Mouse (Mus musculus): ENCODE measurements around the gene Cntn3. TPM values are rescaled to one million over a fixed set of nuclear protein-coding genes. Genes with fewer than 3 reads are reported as not detected.

The Cntn3 gene
- polyA plus RNA-seq, 1 experiment: not detected

GRCm38 (mm10) chr6:102565228-102565627, 7.7 kb downstream of the Cntn3 start:
- TF ChIP-seq CTCF (IDR thresholded peaks at IDR 0.05; ENCODE audit: extremely low read depth, insufficient read length, insufficient replicate concordance, low read depth, low read length) (no peak), POLR2A (IDR thresholded peaks at IDR 0.05; ENCODE audit: low read depth, low read length) (no peak)
- Histone ChIP-seq H3K27me3 (ENCODE audit: control insufficient read depth, insufficient read depth, low read length) (no peaks in the 10 kb centered on the region), H3K4me3 (ENCODE audit: low read depth, low read length) (no peak overlapping the region), H3K4me1 (ENCODE audit: control insufficient read depth, insufficient read depth, insufficient read length, low read length) (no peaks in the 10 kb centered on the region), H3K36me3 (ENCODE audit: control insufficient read depth, insufficient read depth, low read length) (no peaks in the 10 kb centered on the region), H3K27ac (ENCODE audit: insufficient read depth, low read depth, low read length) (no peak overlapping the region)
- WGBS: 95% methylated on average over 1 of the region's 1 CpGs

- TF ChIP-seq CTCF (IDR thresholded peaks at IDR 0.05; ENCODE audit: extremely low read depth, insufficient read length, insufficient replicate concordance, low read depth, low read length): no peak
- no peak for TF ChIP-seq POLR2A (IDR thresholded peaks at IDR 0.05; ENCODE audit: low read depth, low read length)
- Histone ChIP-seq H3K4me1 (ENCODE audit: control insufficient read depth, insufficient read depth, insufficient read length, low read length) (no peaks in the 10 kb centered on the region), H3K4me3 (ENCODE audit: low read depth, low read length) (peak overlapping the region; percentile 5), H3K27me3 (ENCODE audit: control insufficient read depth, insufficient read depth, low read length) (no peaks in the 10 kb centered on the region), H3K36me3 (ENCODE audit: control insufficient read depth, insufficient read depth, low read length) (no peaks in the 10 kb centered on the region), H3K27ac (ENCODE audit: insufficient read depth, low read depth, low read length) (no peak overlapping the region)
- WGBS: 3% methylated on average over 59 of the region's 63 CpGs
These were observed 8.7 kb downstream of the Cntn3 start for GRCm38 (mm10) chr6:102564011-102564731.

GRCm38 (mm10) chr6:102563431-102563830, 9.5 kb downstream of the Cntn3 start:
- 8% methylated on average over 7 of the region's 7 CpGs for WGBS
- H3K36me3 ChIP-seq (ENCODE audit: control insufficient read depth, insufficient read depth, low read length): no peaks in the 10 kb centered on the region
- no peaks in the 10 kb centered on the region for H3K4me1 ChIP-seq (ENCODE audit: control insufficient read depth, insufficient read depth, insufficient read length, low read length)
- H3K27ac ChIP-seq (ENCODE audit: insufficient read depth, low read depth, low read length): no peak overlapping the region
- no peak overlapping the region for H3K4me3 ChIP-seq (ENCODE audit: low read depth, low read length)
- no peaks in the 10 kb centered on the region for H3K27me3 ChIP-seq (ENCODE audit: control insufficient read depth, insufficient read depth, low read length)
- TF ChIP-seq POLR2A (IDR thresholded peaks at IDR 0.05; ENCODE audit: low read depth, low read length) (no peak), CTCF (IDR thresholded peaks at IDR 0.05; ENCODE audit: extremely low read depth, insufficient read length, insufficient replicate concordance, low read depth, low read length) (no peak)

GRCm38 (mm10) chr6:102557521-102557920, 15.4 kb downstream of the Cntn3 start:
- Histone ChIP-seq H3K27ac (ENCODE audit: insufficient read depth, low read depth, low read length) (no peak overlapping the region), H3K4me3 (ENCODE audit: low read depth, low read length) (no peak overlapping the region), H3K27me3 (ENCODE audit: control insufficient read depth, insufficient read depth, low read length) (no peaks in the 10 kb centered on the region), H3K4me1 (ENCODE audit: control insufficient read depth, insufficient read depth, insufficient read length, low read length) (no peaks in the 10 kb centered on the region), H3K36me3 (ENCODE audit: control insufficient read depth, insufficient read depth, low read length) (no peaks in the 10 kb centered on the region)
- WGBS: 77% methylated on average over 3 of the region's 3 CpGs
- TF ChIP-seq POLR2A (IDR thresholded peaks at IDR 0.05; ENCODE audit: low read depth, low read length): no peak
- no peak for TF ChIP-seq CTCF (IDR thresholded peaks at IDR 0.05; ENCODE audit: extremely low read depth, insufficient read length, insufficient replicate concordance, low read depth, low read length)

- H3K27me3 ChIP-seq (ENCODE audit: control insufficient read depth, insufficient read depth, low read length): no peaks in the 10 kb centered on the region
- TF ChIP-seq CTCF (IDR thresholded peaks at IDR 0.05; ENCODE audit: extremely low read depth, insufficient read length, insufficient replicate concordance, low read depth, low read length): no peak
- no peak for TF ChIP-seq POLR2A (IDR thresholded peaks at IDR 0.05; ENCODE audit: low read depth, low read length)
- H3K4me1 ChIP-seq (ENCODE audit: control insufficient read depth, insufficient read depth, insufficient read length, low read length): no peaks in the 10 kb centered on the region
- WGBS: 44% methylated on average over 3 of the region's 3 CpGs
- H3K36me3 ChIP-seq (ENCODE audit: control insufficient read depth, insufficient read depth, low read length): no peaks in the 10 kb centered on the region
- no peak overlapping the region for H3K4me3 ChIP-seq (ENCODE audit: low read depth, low read length)
- H3K27ac ChIP-seq (ENCODE audit: insufficient read depth, low read depth, low read length): no peak overlapping the region
These were observed 16.4 kb downstream of the Cntn3 start for GRCm38 (mm10) chr6:102556497-102556896.

- Histone ChIP-seq H3K27ac (ENCODE audit: insufficient read depth, low read depth, low read length) (no peak overlapping the region), H3K4me1 (ENCODE audit: control insufficient read depth, insufficient read depth, insufficient read length, low read length) (no peaks in the 10 kb centered on the region), H3K36me3 (ENCODE audit: control insufficient read depth, insufficient read depth, low read length) (no peaks in the 10 kb centered on the region), H3K27me3 (ENCODE audit: control insufficient read depth, insufficient read depth, low read length) (no peaks in the 10 kb centered on the region), H3K4me3 (ENCODE audit: low read depth, low read length) (no peak overlapping the region)
- TF ChIP-seq POLR2A (IDR thresholded peaks at IDR 0.05; ENCODE audit: low read depth, low read length) (no peak), CTCF (IDR thresholded peaks at IDR 0.05; ENCODE audit: extremely low read depth, insufficient read length, insufficient replicate concordance, low read depth, low read length) (no peak)
- WGBS: 79% methylated on average over 4 of the region's 4 CpGs
These were observed 17.0 kb downstream of the Cntn3 start for GRCm38 (mm10) chr6:102555814-102556437.

GRCm38 (mm10) chr6:102555067-102555657, 17.7 kb downstream of the Cntn3 start:
- 69% methylated on average over 3 of the region's 3 CpGs for WGBS

More at GRCm38 (mm10) chr6:102555067-102555657, 17.7 kb downstream of the Cntn3 start:
- H3K36me3 ChIP-seq (ENCODE audit: control insufficient read depth, insufficient read depth, low read length): no peaks in the 10 kb centered on the region
- H3K4me1 ChIP-seq (ENCODE audit: control insufficient read depth, insufficient read depth, insufficient read length, low read length): no peaks in the 10 kb centered on the region
- no peak overlapping the region for H3K27ac ChIP-seq (ENCODE audit: insufficient read depth, low read depth, low read length)
- no peak for TF ChIP-seq POLR2A (IDR thresholded peaks at IDR 0.05; ENCODE audit: low read depth, low read length)
- no peak for TF ChIP-seq CTCF (IDR thresholded peaks at IDR 0.05; ENCODE audit: extremely low read depth, insufficient read length, insufficient replicate concordance, low read depth, low read length)
- H3K27me3 ChIP-seq (ENCODE audit: control insufficient read depth, insufficient read depth, low read length): no peaks in the 10 kb centered on the region
- no peak overlapping the region for H3K4me3 ChIP-seq (ENCODE audit: low read depth, low read length)
